18 mouse cellular contexts compared by ENCODE assay signal in the genomic region with DNA sequence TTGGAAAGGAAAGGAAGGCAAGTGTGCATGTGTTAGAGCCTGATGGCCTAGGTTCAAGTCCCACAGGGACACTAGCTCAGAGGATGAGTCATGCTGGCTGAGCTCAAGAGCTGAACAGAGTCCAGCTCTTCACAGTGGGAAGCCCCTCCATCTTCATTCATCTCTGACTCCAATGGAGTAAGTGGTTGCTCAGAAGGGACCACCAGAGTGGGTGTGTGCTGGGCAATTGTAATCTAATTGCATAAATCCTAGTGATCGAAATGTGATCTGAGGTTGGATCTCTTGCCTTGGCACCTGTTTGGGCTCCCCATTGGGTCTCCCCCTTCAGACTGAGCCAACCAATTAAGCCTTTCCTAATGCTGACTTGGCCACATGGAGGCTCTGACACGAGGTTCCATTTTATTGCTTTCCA.
A peak's percentile ranks its signal among the peaks of the same experiment; 100 is the strongest.
DNase-seq lines count a peak whose midpoint lies in the region; ATAC-seq lines count a peak whose summit lies in the region.
"Had no signal": no experiment of that assay in that cellular context is flagged by ENCODE, and none has a peak within 500 bp of the region (broad histone marks: within the 10 kb centered on the region; RNA-seq: fewer than 3 reads in every experiment).

No protein-coding gene starts in this region.

- H3K9me3 ChIP-seq in neural tube, embryonic 12.5 days = no peaks in the 10 kb centered on the region
- no peaks in the 10 kb centered on the region for H3K9me3 ChIP-seq in neural tube, embryonic 15.5 days (replicated peaks)
- H3K9me3 ChIP-seq: embryonic facial prominence, embryonic 10.5 days; heart, embryonic 10.5 days; midbrain, embryonic 10.5 days had no signal

- 0 out of 2 replicates have a peak, but pooled peaks have one; percentile 33 for ATAC-seq in neural tube, embryonic 12.5 days (ENCODE audit: low FRiP score, low read depth)
- no peak for ATAC-seq in neural tube, embryonic 15.5 days (ENCODE audit: low FRiP score)
- ATAC-seq in megakaryocyte-erythroid progenitor cell, adult 5-6 weeks (replicated peaks; ENCODE audit: low FRiP score, low TSS enrichment, poor library complexity, severe bottlenecking) = no peak
- ATAC-seq: forebrain, embryonic 14.5 days; liver, postnatal 0 days had no signal

- no peak overlapping the region for H3K4me3 ChIP-seq in neural tube, embryonic 12.5 days
- H3K4me3 ChIP-seq in neural tube, embryonic 15.5 days (replicated peaks) = no peak overlapping the region
- H3K4me3 ChIP-seq: embryonic facial prominence, embryonic 10.5 days; heart, embryonic 10.5 days; midbrain, embryonic 10.5 days had no signal

- 72% methylated on average over 2 of the region's 2 CpGs for WGBS in neural tube, embryonic 12.5 days
- WGBS in neural tube, embryonic 15.5 days = 60% methylated on average over 2 of the region's 2 CpGs

- no peaks in the 10 kb centered on the region for H3K27me3 ChIP-seq in neural tube, embryonic 12.5 days (replicated peaks)
- no peaks in the 10 kb centered on the region for H3K27me3 ChIP-seq in neural tube, embryonic 15.5 days (replicated peaks)

- H3K4me1 ChIP-seq in neural tube, embryonic 12.5 days = no peaks in the 10 kb centered on the region
- no peaks in the 10 kb centered on the region for H3K4me1 ChIP-seq in neural tube, embryonic 15.5 days
- H3K4me1 ChIP-seq: embryonic facial prominence, embryonic 10.5 days; heart, embryonic 10.5 days; midbrain, embryonic 10.5 days had no signal

- peak; percentile 61 for DNase-seq in cerebellum, adult 8-10 months
- DNase-seq in gastrocnemius, adult 8-10 months (ENCODE audit: low spot score in 2 of 2) = peak; percentile 4 to 6
- DNase-seq in frontal cortex, adult 2 months (ENCODE audit: extremely low spot score in 1 of 2, low spot score in 1 of 2) = no peak
- no peak for DNase-seq in adrenal gland, adult (ENCODE audit: inconsistent age in 2 of 2, low spot score in 1 of 2)
- DNase-seq: heart, postnatal 4 days; kidney, adult 18-20 months; kidney, postnatal 14 days; liver; liver, postnatal 0 days; right cerebral cortex, postnatal 4 days; thymus, postnatal 4 days had no signal

- H3K36me3 ChIP-seq in neural tube, embryonic 12.5 days = no peaks in the 10 kb centered on the region
- H3K36me3 ChIP-seq in neural tube, embryonic 15.5 days = no peaks in the 10 kb centered on the region
- H3K36me3 ChIP-seq: embryonic facial prominence, embryonic 10.5 days; heart, embryonic 10.5 days; midbrain, embryonic 10.5 days had no signal

- no peak overlapping the region for H3K4me2 ChIP-seq in neural tube, embryonic 12.5 days (replicated peaks)
- H3K4me2 ChIP-seq in neural tube, embryonic 15.5 days = no peak overlapping the region

- no peak overlapping the region for H3K27ac ChIP-seq in neural tube, embryonic 12.5 days
- no peak overlapping the region for H3K27ac ChIP-seq in neural tube, embryonic 15.5 days (replicated peaks)
- H3K27ac ChIP-seq: embryonic facial prominence, embryonic 10.5 days; heart, embryonic 10.5 days; midbrain, embryonic 10.5 days had no signal

- H3K9ac ChIP-seq in neural tube, embryonic 12.5 days = no peak overlapping the region
- no peak overlapping the region for H3K9ac ChIP-seq in neural tube, embryonic 15.5 days (replicated peaks)
- H3K9ac ChIP-seq: liver, postnatal 0 days had no signal

Comparison
In these comparisons a context has a peak if more than half of its experiments do, and no peak if none do; other contexts are left out.
1. DNase-seq: peak in cerebellum, adult 8-10 months (single experiment) and gastrocnemius, adult 8-10 months (2 of 2); none in frontal cortex, adult 2 months (0 of 2) and adrenal gland, adult (0 of 2).